Mouse (Mus musculus): ENCODE measurements around the gene Gfer. TPM values are rescaled to one million over a fixed set of nuclear protein-coding genes. Genes with fewer than 3 reads are reported as not detected.

The Gfer gene
- polyA plus RNA-seq, 1 experiment from 2014 or later, result 35.2 TPM

- 81% methylated on average over 7 of the region's 7 CpGs for WGBS
- ATAC-seq (ENCODE audit: low FRiP score) (no peak), DNase-seq (ENCODE audit: low spot score) (no peak)
- Histone ChIP-seq H3K4me1 (replicated peaks; ENCODE audit: control insufficient read depth, insufficient read depth, low read length) (peaks cover 13% of the 10 kb centered on the region; the same call in 1 of the 2 replicates), H3K4me3 (replicated peaks; ENCODE audit: low read length) (no peak overlapping the region), H3K9ac (no peak overlapping the region), H3K27ac (no peak overlapping the region), H3K36me3 (replicated peaks; ENCODE audit: control insufficient read depth, insufficient read depth) (0 out of 2 replicates have a peak, but pooled peaks cover 9% of the 10 kb centered on the region), H3K9me3 (ENCODE audit: control insufficient read depth, low read length) (no peaks in the 10 kb centered on the region), H3K27me3 (ENCODE audit: control insufficient read depth, insufficient read depth, low read length) (no peaks in the 10 kb centered on the region), H3K4me2 (replicated peaks) (peak overlapping the region; percentile 86)
These were observed 39.5 kb upstream of the Gfer start for GRCm38 (mm10) chr17:24735446-24735845.

- 85% methylated on average over 1 of the region's 1 CpGs for WGBS
- Histone ChIP-seq H3K27ac (no peak overlapping the region), H3K4me3 (replicated peaks; ENCODE audit: low read length) (no peak overlapping the region), H3K9ac (no peak overlapping the region), H3K36me3 (replicated peaks; ENCODE audit: control insufficient read depth, insufficient read depth) (0 out of 2 replicates have a peak, but pooled peaks cover under 1% of the 10 kb centered on the region), H3K4me2 (replicated peaks) (no peak overlapping the region), H3K27me3 (ENCODE audit: control insufficient read depth, insufficient read depth, low read length) (no peaks in the 10 kb centered on the region), H3K9me3 (ENCODE audit: control insufficient read depth, low read length) (no peaks in the 10 kb centered on the region), H3K4me1 (replicated peaks; ENCODE audit: control insufficient read depth, insufficient read depth, low read length) (peaks cover 13% of the 10 kb centered on the region; the same call in 1 of the 2 replicates)
- DNase-seq (ENCODE audit: low spot score), result no peak
- ATAC-seq (ENCODE audit: low FRiP score), result no peak
These were observed 38.6 kb upstream of the Gfer start for GRCm38 (mm10) chr17:24734513-24734912.

- peaks cover 13% of the 10 kb centered on the region; the same call in 1 of the 2 replicates for H3K4me1 ChIP-seq (replicated peaks; ENCODE audit: control insufficient read depth, insufficient read depth, low read length)
- no peaks in the 10 kb centered on the region for H3K36me3 ChIP-seq (replicated peaks; ENCODE audit: control insufficient read depth, insufficient read depth)
- H3K4me3 ChIP-seq (replicated peaks; ENCODE audit: low read length), result no peak overlapping the region
- ATAC-seq (ENCODE audit: low FRiP score) (no peak), DNase-seq (ENCODE audit: low spot score) (no peak)
- no peak overlapping the region for H3K27ac ChIP-seq
- H3K9ac ChIP-seq, result no peak overlapping the region
- no peak overlapping the region for H3K4me2 ChIP-seq (replicated peaks)
- H3K27me3 ChIP-seq (ENCODE audit: control insufficient read depth, insufficient read depth, low read length), result no peaks in the 10 kb centered on the region
- no peaks in the 10 kb centered on the region for H3K9me3 ChIP-seq (ENCODE audit: control insufficient read depth, low read length)
- 89% methylated on average over 21 of the region's 21 CpGs for WGBS
These were observed 37.6 kb upstream of the Gfer start for GRCm38 (mm10) chr17:24733434-24734050.

- Histone ChIP-seq H3K27ac (no peak overlapping the region), H3K9ac (no peak overlapping the region), H3K4me3 (replicated peaks; ENCODE audit: low read length) (no peak overlapping the region), H3K27me3 (ENCODE audit: control insufficient read depth, insufficient read depth, low read length) (no peaks in the 10 kb centered on the region), H3K4me1 (replicated peaks; ENCODE audit: control insufficient read depth, insufficient read depth, low read length) (peaks cover 13% of the 10 kb centered on the region; the same call in 1 of the 2 replicates), H3K9me3 (ENCODE audit: control insufficient read depth, low read length) (no peaks in the 10 kb centered on the region), H3K4me2 (replicated peaks) (no peak overlapping the region), H3K36me3 (replicated peaks; ENCODE audit: control insufficient read depth, insufficient read depth) (no peaks in the 10 kb centered on the region)
- WGBS, result 78% methylated on average over 12 of the region's 12 CpGs
- no peak for DNase-seq (ENCODE audit: low spot score)
- ATAC-seq (ENCODE audit: low FRiP score), result no peak
These were observed 36.4 kb upstream of the Gfer start for GRCm38 (mm10) chr17:24732233-24732935.

- H3K9ac ChIP-seq, result no peak overlapping the region
- peaks cover 2% of the 10 kb centered on the region; the same call in 1 of the 2 replicates for H3K4me1 ChIP-seq (replicated peaks; ENCODE audit: control insufficient read depth, insufficient read depth, low read length)
- ATAC-seq (ENCODE audit: low FRiP score) (no peak), DNase-seq (ENCODE audit: low spot score) (no peak)
- H3K9me3 ChIP-seq (ENCODE audit: control insufficient read depth, low read length), result no peaks in the 10 kb centered on the region
- no peak overlapping the region for H3K27ac ChIP-seq
- no peak overlapping the region for H3K4me3 ChIP-seq (replicated peaks; ENCODE audit: low read length)
- H3K27me3 ChIP-seq (ENCODE audit: control insufficient read depth, insufficient read depth, low read length), result no peaks in the 10 kb centered on the region
- WGBS, result 79% methylated on average over 14 of the region's 14 CpGs
- no peaks in the 10 kb centered on the region for H3K36me3 ChIP-seq (replicated peaks; ENCODE audit: control insufficient read depth, insufficient read depth)
- H3K4me2 ChIP-seq (replicated peaks), result no peak overlapping the region
These were observed 34.8 kb upstream of the Gfer start for GRCm38 (mm10) chr17:24730787-24731186.

- Histone ChIP-seq H3K4me1 (replicated peaks; ENCODE audit: control insufficient read depth, insufficient read depth, low read length) (no peaks in the 10 kb centered on the region), H3K4me2 (replicated peaks) (no peak overlapping the region), H3K9ac (no peak overlapping the region), H3K27ac (no peak overlapping the region), H3K36me3 (replicated peaks; ENCODE audit: control insufficient read depth, insufficient read depth) (no peaks in the 10 kb centered on the region), H3K9me3 (ENCODE audit: control insufficient read depth, low read length) (no peaks in the 10 kb centered on the region), H3K27me3 (ENCODE audit: control insufficient read depth, insufficient read depth, low read length) (no peaks in the 10 kb centered on the region), H3K4me3 (replicated peaks; ENCODE audit: low read length) (no peak overlapping the region)
- 81% methylated on average over 6 of the region's 6 CpGs for WGBS
- no peak for DNase-seq (ENCODE audit: low spot score)
- ATAC-seq (ENCODE audit: low FRiP score), result no peak
These were observed 33.1 kb upstream of the Gfer start for GRCm38 (mm10) chr17:24729067-24729466.

- ATAC-seq (ENCODE audit: low FRiP score), result no peak
- WGBS, result 74% methylated on average over 17 of the region's 17 CpGs
These were observed 32.2 kb upstream of the Gfer start for GRCm38 (mm10) chr17:24728184-24728583.

GRCm38 (mm10) chr17:24727618-24728017 lies 31.7 kb upstream of the Gfer start, which contains the start of gene Rpl3l:
Gene Rpl3l, plus strand, starts transcription at chr17:24727820.
- H3K4me3 ChIP-seq (replicated peaks; ENCODE audit: low read length), result no peak within 1 kb of the TSS
- WGBS, result 82% methylated on average over 2 of the region's 2 CpGs
- no peaks in the 10 kb centered on the region for H3K27me3 ChIP-seq (ENCODE audit: control insufficient read depth, insufficient read depth, low read length)
- no peak within 1 kb of the TSS for H3K27ac ChIP-seq
- H3K36me3 ChIP-seq (replicated peaks; ENCODE audit: control insufficient read depth, insufficient read depth), result no peaks in the 10 kb centered on the region
- ATAC-seq (ENCODE audit: low FRiP score), result no peak
- H3K4me2 ChIP-seq (replicated peaks), result no peak within 1 kb of the TSS
- no peak for DNase-seq (ENCODE audit: low spot score)
- no peak within 1 kb of the TSS for H3K9ac ChIP-seq
- peaks cover 9% of the 10 kb centered on the region for H3K4me1 ChIP-seq (replicated peaks; ENCODE audit: control insufficient read depth, insufficient read depth, low read length)
- no peaks in the 10 kb centered on the region for H3K9me3 ChIP-seq (ENCODE audit: control insufficient read depth, low read length)

More at GRCm38 (mm10) chr17:24728184-24728583, 32.2 kb upstream of the Gfer start:
- Histone ChIP-seq H3K27ac (no peak overlapping the region), H3K4me2 (replicated peaks) (no peak overlapping the region), H3K4me3 (replicated peaks; ENCODE audit: low read length) (no peak overlapping the region), H3K9ac (no peak overlapping the region), H3K9me3 (ENCODE audit: control insufficient read depth, low read length) (no peaks in the 10 kb centered on the region), H3K27me3 (ENCODE audit: control insufficient read depth, insufficient read depth, low read length) (no peaks in the 10 kb centered on the region), H3K36me3 (replicated peaks; ENCODE audit: control insufficient read depth, insufficient read depth) (no peaks in the 10 kb centered on the region), H3K4me1 (replicated peaks; ENCODE audit: control insufficient read depth, insufficient read depth, low read length) (peaks cover 4% of the 10 kb centered on the region)
- no peak for DNase-seq (ENCODE audit: low spot score)

- peaks cover 24% of the 10 kb centered on the region for H3K4me1 ChIP-seq (replicated peaks; ENCODE audit: control insufficient read depth, insufficient read depth, low read length)
- 78% methylated on average over 3 of the region's 3 CpGs for WGBS
- no peak overlapping the region for H3K9ac ChIP-seq
- H3K4me3 ChIP-seq (replicated peaks; ENCODE audit: low read length), result no peak overlapping the region
- no peaks in the 10 kb centered on the region for H3K27me3 ChIP-seq (ENCODE audit: control insufficient read depth, insufficient read depth, low read length)
- H3K4me2 ChIP-seq (replicated peaks), result no peak overlapping the region
- H3K27ac ChIP-seq, result no peak overlapping the region
- no peak for DNase-seq (ENCODE audit: low spot score)
- H3K36me3 ChIP-seq (replicated peaks; ENCODE audit: control insufficient read depth, insufficient read depth), result peaks cover 15% of the 10 kb centered on the region
- no peak for ATAC-seq (ENCODE audit: low FRiP score)
- no peaks in the 10 kb centered on the region for H3K9me3 ChIP-seq (ENCODE audit: control insufficient read depth, low read length)
These were observed 29.9 kb upstream of the Gfer start for GRCm38 (mm10) chr17:24725637-24726390.

All from hindbrain, embryonic 14.5 days (tissue).